Mouse (Mus musculus) T-helper 2 cell (primary cell): Measurements from ENCODE around the gene Kif1b.

Experiments
- in situ Hi-C: fragments of 300-600 bp; cut with MboI, MseI; formaldehyde crosslinking; loops from one replicate; pipeline ENCODE4 v1.15.1; 2025; ENCODE audit warnings: high pct_unique_total_duplicates

Kif1b gene

DNA sequence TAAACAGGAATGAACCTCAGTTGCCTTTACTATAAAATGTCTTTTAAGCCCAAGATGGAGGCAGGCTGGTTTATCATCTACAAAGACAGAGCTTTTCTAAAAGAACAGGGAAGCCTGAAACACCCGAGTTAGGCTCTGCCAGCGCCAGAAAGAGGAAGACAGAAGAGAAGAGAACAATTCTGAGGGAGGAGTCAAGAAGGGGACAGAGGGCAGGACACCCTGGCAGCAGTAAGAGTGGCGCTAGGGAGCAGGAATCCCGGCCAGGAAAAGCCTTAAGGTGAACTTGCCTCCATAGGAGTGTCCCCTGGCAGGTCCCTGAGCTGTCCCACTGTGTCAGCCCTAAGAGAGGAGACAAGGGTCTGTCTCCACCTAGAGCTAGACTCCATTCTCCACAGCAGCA lies 163.9 kb downstream of the Kif1b start:
- in situ Hi-C loops = no loop called here

DNA sequence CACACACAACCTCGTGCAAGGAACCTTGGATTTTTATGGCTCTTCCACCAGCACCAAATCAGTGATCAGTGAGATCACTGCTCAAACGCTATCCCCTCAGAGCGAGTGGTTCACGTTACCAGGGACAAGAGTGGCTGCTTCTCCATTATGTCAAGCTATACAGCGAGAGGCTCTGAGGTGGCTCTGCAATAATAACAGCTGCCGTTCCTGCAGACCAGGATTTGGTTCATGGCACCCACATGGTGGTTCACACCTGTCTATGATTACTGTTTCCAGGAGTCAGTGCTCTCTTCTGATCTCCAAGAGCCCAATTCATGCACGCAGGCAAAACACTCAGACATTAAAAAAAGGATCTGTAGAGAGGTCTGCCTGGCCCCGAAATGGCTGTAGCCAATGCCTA lies 169.0 kb downstream of the Kif1b start:
- in situ Hi-C loops = no loop called here

DNA sequence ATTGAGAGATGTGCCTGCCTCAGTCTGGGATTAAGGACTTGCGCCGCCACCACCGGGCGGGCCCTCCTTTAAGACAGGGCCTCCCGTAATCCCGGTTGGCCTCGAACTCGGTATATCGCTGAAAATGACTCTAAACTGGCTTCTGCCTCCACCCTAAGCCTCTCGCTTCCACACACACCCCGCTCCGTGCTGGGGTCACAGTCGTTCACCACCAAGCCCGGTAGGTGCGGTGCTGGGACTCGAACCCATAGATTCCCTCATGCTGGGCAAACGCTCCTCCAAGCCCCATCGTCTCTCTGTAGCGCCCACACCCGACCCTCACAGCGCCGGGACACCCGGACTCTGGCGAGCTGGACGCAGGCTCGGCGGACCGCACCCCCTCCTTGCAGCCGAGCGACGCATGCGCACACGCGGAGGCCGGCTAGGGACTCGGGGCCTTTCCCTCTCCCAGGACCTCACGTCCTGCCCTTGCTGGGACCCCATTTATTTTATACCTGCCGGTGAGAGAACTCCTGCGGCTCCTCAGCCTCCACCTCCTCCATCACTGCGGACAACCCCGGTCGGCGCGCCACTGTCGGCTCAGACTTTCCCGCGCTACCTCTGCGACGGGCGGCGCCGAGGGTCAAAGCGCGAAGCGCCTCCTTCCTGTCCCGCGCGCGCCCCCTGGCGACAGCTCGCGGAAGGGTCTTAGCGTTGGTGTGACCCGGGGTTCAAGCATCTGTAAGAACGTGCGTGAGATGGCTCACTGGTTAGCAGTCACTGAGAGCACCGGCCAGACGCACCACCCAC lies 170.3 kb downstream of the Kif1b start, which contains the start of gene Cenps:
Cenps (minus strand) TSS at position 648 of the 789 bp plus-strand sequence.
- in situ Hi-C loops = no loop called here

DNA sequence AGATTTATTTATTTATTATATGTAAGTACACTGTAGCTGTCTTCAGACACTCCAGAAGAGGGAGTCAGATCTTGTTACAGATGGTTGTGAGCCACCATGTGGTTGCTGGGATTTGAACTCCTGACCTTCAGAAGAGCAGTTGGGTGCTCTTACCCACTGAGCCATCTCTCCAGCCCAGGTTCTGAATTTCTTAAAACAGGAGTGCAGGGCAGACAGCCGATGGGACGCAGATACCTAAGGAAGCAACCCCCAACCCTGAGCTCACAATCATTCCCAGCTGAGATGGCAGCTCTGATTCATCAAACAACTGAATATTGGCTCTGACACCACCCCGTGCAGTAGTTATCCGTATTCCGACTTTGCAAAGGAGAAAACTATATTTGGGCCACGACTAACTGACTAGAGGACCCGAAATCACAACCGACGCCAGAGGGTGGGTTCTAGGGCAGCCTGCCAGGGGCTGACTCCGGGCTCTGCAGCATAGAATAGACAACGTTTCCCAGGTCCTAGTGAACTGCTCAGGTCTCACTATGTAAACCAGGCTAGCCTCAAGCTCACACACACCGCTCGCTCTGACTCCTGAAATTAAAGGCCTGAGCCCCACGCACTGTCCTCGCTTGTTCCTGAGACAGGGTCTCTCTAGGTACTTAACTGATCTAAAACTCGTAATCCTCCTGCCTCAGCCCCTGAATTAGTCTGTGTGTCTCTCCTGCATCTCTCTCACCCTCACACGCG lies 171.2 kb downstream of the Kif1b start:
- in situ Hi-C loops = no loop called here

DNA sequence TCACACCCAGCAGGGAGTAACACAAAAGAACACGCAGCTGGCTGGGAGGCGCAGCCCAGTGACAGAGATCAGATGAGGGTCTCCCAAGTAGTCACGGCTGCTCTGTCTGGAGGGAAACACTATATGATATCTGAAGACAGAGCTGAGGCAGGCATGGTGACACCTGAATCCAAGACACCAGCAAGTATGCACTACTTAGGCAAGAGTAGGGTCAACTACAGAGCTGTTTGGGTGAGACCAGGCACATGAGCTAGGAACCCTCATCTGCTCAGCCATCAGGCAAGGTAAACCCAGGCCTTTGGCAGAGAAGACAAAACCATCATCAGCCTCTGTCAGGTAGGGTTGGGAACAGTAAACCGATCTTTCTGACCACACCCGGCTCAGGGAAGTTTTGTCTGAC lies 174.1 kb downstream of the Kif1b start:
- in situ Hi-C loops = no loop called here

DNA sequence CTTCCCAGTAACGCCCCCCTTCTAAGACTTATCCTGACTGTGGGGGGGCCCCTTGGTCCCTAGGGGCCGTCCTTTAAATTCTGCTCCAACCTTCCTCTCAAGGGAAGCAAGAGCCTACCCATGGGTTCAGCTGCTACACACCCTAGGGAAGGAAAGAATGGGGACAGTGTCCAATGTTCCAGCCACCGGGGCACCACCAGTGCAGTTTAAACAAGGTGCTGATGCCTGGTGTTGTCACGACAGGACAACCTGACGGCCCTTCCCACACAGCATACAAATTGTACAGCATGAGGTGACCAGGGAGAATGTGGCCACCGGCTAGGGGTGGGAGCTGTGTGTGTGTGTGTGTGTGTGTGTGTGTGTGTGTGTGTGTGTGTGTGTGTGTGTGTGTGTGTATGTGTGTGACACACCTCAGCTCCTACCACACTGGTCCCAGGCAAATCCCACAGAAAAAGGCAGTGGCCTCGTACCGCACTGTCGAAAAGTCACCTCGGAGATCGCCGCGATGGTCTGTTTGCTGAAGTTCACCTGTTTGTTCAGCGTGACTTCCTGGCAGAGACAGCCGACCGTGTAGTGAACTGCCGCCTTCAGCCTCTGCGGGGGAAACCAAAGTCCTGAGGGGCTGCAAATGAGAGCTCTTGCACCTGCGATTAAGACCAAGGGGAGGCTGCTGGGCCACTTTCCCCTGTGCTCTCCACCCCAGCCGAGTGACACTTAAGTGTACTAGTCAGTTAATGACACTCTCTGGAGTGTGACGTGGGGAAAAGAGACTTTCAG lies 175.5 kb downstream of the Kif1b start:
- in situ Hi-C loops = no loop called here

DNA sequence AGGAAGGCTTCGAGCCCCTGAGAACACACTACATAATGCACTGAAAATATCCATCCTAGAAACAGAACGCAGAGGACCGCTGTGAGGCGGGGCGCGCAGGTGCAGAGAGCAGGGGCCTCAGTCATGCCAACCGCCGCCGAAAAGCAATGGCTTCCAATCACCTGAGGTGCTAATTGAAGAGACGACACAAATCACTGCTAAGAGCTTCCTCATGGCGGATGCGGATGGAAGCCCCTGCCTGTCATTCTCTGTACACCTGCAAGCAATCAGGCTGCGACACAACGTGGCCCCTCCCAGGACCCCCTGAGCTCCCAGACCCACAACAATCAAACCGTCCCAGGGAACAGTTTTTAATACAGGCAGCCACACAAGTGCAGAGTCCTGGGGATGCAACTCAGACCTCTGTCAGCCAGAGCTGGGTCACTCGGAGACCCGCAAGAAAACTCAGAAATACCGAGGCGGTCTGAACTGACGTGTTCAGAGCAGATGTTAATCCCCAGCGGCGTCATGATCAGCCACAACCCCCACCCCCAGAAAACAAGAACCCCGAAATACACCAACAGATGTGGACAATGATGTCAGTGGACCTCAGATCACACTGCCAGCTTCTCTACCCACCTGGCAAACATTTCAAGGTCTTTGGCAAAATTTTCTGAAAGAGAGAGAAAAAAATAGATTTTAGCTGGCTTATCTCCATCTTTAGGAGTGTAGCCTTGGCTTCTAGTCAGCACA lies 176.3 kb downstream of the Kif1b start:
- in situ Hi-C loops = no loop called here

DNA sequence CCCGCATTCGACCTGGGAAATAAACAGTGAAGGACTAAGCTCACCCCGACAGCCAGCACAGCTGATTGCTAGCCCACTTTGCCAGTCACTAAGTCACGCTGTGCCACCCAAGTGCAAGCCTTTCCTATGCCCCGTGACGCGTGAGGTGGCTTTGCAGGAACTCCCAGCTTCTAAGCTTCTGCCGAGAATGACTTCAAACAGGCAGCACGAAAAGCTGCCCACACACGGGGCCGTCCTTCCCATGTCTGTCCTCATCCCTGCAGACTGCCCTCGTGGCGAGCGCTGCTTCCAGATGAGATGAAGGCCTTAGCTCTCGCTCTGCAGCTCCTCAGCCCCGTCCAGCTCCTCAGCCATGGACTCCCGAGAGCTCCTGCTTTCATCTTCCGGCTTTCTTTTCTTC lies 179.0 kb downstream of the Kif1b start:
- in situ Hi-C loops = no loop called here

DNA sequence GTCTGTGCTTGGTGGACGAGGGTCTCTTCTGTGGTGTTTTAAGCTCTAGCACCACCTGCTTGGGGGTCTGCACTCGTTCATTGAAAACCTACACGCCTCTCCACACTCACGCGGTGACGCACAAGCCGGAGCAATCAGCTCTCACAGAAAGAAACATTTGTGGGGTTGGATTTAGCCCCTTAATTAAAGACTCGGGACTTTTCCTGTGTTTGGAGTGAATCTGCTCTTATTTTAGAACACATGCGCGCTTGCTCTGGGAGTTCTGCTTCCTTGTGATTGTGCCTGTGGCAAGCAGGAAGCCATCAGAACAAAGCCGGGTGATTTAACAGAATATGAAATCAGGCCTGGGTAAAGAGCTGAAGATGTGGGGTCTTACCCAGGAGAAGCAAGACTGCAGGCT lies 180.8 kb downstream of the Kif1b start, which contains the start of gene Cort:
Cort (minus strand) TSS at position 101 of the 400 bp plus-strand sequence.
- in situ Hi-C loops = no loop called here
